Mouse (Mus musculus): ENCODE results near the gene Sec22c. TPM values are rescaled to one million over a fixed set of nuclear protein-coding genes. Genes with fewer than 3 reads are reported as not detected.

Gene Sec22c
- polyA plus RNA-seq, 1 experiment from 2014 or later: 9.2 TPM

- no peak overlapping the region for H3K27ac ChIP-seq (ENCODE audit: low read length)
- no peaks in the 10 kb centered on the region for H3K9me3 ChIP-seq (ENCODE audit: control insufficient read depth, low read length)
- 0 out of 2 replicates have a peak, but pooled peaks cover 3% of the 10 kb centered on the region for H3K4me1 ChIP-seq (replicated peaks; ENCODE audit: control insufficient read depth, insufficient read depth, low read length)
- H3K4me3 ChIP-seq (ENCODE audit: low read length): no peak overlapping the region
- H3K9ac ChIP-seq (ENCODE audit: low read length): no peak overlapping the region
- H3K36me3 ChIP-seq (ENCODE audit: control insufficient read depth, insufficient read depth, low read length): no peaks in the 10 kb centered on the region
- H3K27me3 ChIP-seq (ENCODE audit: control insufficient read depth, insufficient read depth, low read depth, low read length): peaks cover 2% of the 10 kb centered on the region; the same call in 1 of the 2 replicates
- no peak overlapping the region for H3K4me2 ChIP-seq (ENCODE audit: low read depth, low read length)
- WGBS: 58% methylated on average over 4 of the region's 4 CpGs
- no peak for ATAC-seq (ENCODE audit: low read depth)
These were observed 73.3 kb downstream of the Sec22c start for GRCm38 (mm10) chr9:121631946-121632345.

GRCm38 (mm10) chr9:121630627-121631026 is 74.7 kb downstream of the Sec22c start:
- no peak overlapping the region for H3K4me2 ChIP-seq (ENCODE audit: low read depth, low read length)
- WGBS: 68% methylated on average over 1 of the region's 1 CpGs
- no peak overlapping the region for H3K27ac ChIP-seq (ENCODE audit: low read length)
- ATAC-seq (ENCODE audit: low read depth): no peak
- H3K36me3 ChIP-seq (ENCODE audit: control insufficient read depth, insufficient read depth, low read length): no peaks in the 10 kb centered on the region
- H3K27me3 ChIP-seq (ENCODE audit: control insufficient read depth, insufficient read depth, low read depth, low read length): peaks cover 2% of the 10 kb centered on the region; the same call in 1 of the 2 replicates
- no peak overlapping the region for H3K4me3 ChIP-seq (ENCODE audit: low read length)
- no peak overlapping the region for H3K9ac ChIP-seq (ENCODE audit: low read length)
- 0 out of 2 replicates have a peak, but pooled peaks cover 3% of the 10 kb centered on the region for H3K4me1 ChIP-seq (replicated peaks; ENCODE audit: control insufficient read depth, insufficient read depth, low read length)
- H3K9me3 ChIP-seq (ENCODE audit: control insufficient read depth, low read length): no peaks in the 10 kb centered on the region

Other genes starting within 250 kb of the Sec22c start
- 0.38 and 0.52 TPM in 2 replicates for gene Cck, start 209.8 kb downstream of the Sec22c start, polyA plus RNA-seq (2015; fragmentation: Nextera tagmentation; extraction: Ambion mirVana)
- gene Lyzl4, start 63.4 kb downstream of the Sec22c start, polyA plus RNA-seq (2015; fragmentation: Nextera tagmentation; extraction: Ambion mirVana): 0.34 TPM in 1 of 2 replicates, not detected in the other
- 0.36 and 0.50 TPM in 2 replicates for gene Vipr1, start 62.8 kb downstream of the Sec22c start, polyA plus RNA-seq (2015; fragmentation: Nextera tagmentation; extraction: Ambion mirVana)
- gene Ss18l2, start 4.8 kb upstream of the Sec22c start, polyA plus RNA-seq (2015; fragmentation: Nextera tagmentation; extraction: Ambion mirVana): 94.0 and 104 TPM in 2 replicates
- 61.9 and 69.5 TPM in 2 replicates for gene Nktr, start 13.7 kb upstream of the Sec22c start, polyA plus RNA-seq (2015; fragmentation: Nextera tagmentation; extraction: Ambion mirVana)
- 7.3 and 7.4 TPM in 2 replicates for gene Zfp651, start 53.8 kb upstream of the Sec22c start, polyA plus RNA-seq (2015; fragmentation: Nextera tagmentation; extraction: Ambion mirVana)
- gene Klhl40, start 72.1 kb upstream of the Sec22c start, polyA plus RNA-seq (2015; fragmentation: Nextera tagmentation; extraction: Ambion mirVana): 0.57 and 2.2 TPM in 2 replicates
- 1.4 and 2.4 TPM in 2 replicates for gene Hhatl, start 87.0 kb upstream of the Sec22c start, polyA plus RNA-seq (2015; fragmentation: Nextera tagmentation; extraction: Ambion mirVana)
- gene Ccdc13, start 134.0 kb upstream of the Sec22c start, polyA plus RNA-seq (2015; fragmentation: Nextera tagmentation; extraction: Ambion mirVana): 2.0 and 2.4 TPM in 2 replicates
- gene Higd1a, start 152.9 kb upstream of the Sec22c start, polyA plus RNA-seq (2015; fragmentation: Nextera tagmentation; extraction: Ambion mirVana): 152 and 166 TPM in 2 replicates
- 1.6 and 2.9 TPM in 2 replicates for gene Ackr2, start 192.9 kb upstream of the Sec22c start, polyA plus RNA-seq (2015; fragmentation: Nextera tagmentation; extraction: Ambion mirVana)
- 0.28 TPM in 1 of 2 replicates, not detected in the other for gene Cyp8b1, start 210.8 kb upstream of the Sec22c start, polyA plus RNA-seq (2015; fragmentation: Nextera tagmentation; extraction: Ambion mirVana)
- gene Fam198a, start 245.5 kb upstream of the Sec22c start, polyA plus RNA-seq (2015; fragmentation: Nextera tagmentation; extraction: Ambion mirVana): 2.4 and 2.7 TPM in 2 replicates